Mouse (Mus musculus): ENCODE measurements at regions not wholly inside any gene's neighbourhood (a gene's known extent, or its start where the extent isn't known, plus 50 kb on each side); places are given as distances from the start of the nearest gene placed in this dataset.

DNA sequence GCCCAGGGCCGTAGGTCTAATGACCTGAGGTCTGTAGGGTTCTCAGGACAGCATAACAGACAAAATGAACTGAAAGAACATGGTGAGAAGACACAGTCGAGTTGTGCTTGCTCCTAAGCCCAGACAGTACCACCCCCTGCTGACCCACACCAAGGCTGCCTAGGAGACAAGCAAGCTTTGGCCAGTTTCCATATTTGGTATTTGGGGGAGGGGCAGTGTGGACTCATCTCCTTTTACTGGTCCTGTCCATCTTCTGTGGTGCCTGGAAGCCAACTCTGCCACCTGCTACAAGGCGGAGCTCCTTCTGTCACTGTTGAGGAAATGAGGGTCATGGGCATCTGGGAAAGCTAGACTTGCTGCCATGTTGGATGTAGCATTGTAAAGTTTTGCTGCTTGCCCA, 68.9 kb downstream of the Tex29 start:
- DNase-seq = no peak

DNA sequence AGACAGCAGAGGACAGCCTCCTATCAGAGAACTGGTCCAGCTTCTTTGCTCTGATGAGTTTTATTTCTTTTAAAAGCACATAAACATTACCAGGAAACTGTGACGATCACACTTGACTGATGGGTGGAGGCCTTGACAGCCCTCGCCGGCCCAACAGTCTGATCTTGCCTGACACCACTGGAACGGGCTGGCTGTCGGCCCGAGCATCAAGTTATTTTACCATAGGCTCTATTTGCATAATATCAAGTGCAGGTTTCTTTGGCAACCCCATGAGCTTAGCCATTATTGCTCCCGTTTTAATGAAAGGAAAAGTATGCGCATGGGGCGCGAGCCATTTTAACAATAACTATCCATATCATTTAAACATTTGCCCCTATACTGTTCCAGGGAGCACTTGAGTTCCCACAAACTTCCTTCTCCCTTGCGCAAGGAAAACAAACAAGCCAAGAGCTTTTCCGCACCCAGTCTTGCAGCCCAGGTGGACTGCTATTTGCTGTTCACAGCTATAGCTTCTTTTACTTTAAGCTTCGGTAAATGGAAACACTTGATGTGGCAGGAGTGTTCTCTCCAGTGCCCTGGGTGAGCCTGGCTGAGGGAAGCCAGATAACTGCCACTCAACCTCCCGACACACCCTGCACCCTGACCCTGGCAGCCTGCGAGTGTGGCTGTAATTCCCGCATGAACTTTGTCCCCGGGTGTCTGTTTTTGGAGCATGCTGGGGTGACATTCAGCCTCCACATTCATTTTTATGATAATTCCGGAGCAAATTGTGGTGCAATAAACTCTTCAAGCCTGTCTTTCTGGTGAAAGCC, 71.6 kb downstream of the Tex29 start:
- DNase-seq = no peak

DNA sequence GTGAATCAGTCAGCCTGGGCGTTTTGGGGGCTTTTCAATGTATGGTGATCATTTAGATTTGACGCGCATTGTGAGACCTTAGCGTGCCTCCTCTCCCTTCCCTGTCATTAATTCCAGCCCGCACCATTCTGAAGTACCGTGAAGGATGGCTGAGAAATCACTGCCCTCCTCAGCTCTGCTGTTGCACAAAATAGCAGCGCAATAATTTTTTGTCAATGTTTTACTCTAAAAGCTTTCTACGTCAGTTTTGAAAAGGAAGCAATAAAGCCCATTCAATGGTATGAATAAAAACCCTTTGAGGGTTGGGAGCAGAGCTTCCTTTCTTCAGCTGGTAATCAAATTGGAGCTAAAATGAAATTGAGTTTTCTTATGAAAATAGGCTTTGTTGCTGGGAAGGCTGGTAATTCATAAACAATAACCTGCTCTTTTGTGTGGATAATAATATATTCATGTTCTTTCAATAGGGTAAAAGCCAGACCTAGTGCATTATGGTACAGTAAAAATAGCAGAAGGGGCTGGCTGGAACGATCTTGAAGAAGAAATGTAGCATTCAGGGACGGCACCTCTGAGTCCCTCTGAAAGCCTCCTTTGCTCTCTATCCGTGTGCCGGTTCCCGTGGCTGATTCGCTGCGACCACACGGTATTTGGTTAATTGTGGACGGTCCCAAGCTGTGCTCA, 72.3 kb downstream of the Tex29 start:
- DNase-seq = no peak

DNA sequence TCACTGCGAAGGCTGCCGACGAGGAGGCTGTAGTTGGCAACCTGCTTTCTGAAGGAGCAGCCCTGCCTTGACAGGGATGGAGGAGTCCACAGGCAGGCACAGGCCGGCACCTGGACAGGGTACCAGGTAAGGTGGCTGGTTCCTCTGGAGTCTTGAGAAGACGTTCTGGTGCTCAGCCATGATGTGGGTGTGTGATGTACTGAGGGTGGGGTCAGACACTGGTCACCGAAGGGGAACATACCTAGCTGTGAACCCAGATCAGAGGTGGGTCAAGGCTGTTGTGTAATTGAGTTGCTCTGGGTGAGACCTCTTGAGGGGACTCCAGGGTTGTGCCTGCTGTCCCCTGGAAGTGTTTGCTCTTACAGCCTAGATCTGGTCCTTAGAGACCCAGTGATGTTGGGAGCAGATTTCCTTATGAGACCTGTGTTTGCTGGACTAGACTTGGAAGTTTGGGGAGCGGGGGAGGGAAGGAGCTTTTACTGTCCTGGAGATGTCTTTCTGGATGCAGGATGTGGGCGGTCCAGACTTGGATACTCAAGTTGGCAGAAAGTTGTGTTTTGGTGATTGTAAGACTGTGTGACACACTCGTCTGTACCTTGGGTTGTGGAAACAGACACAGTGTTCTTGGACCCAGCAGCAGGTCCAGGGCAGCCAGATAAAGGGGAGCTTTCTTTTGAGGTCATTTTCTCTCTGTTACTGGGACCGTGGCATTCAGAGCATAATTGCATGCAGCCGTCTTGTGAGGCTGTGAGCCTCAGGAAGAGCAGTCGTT, 73.0 kb downstream of the Tex29 start:
- DNase-seq = no peak

DNA sequence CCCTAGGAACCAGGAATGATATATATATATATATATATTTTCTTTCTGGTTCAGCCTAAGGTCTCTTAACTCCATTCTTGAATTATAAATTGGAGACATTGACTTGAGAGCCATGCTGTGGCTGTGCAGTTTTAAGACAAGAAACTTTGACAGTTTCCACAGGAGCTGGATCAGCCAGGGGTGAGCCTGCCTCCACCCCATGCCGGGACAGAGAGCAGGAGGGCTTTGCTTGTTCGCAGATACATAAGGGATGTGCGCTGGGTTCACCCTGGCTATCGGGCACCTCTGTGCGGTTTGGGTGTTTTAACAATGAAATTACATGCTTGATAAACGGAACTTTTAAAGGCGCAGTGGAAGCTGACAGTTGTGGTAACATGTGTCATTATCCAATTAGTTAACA, 73.9 kb downstream of the Tex29 start:
- DNase-seq = no peak

GRCm38 (mm10) chr8:11914681-11915474, 74.6 kb downstream of the Tex29 start:
- no peak for DNase-seq

DNA sequence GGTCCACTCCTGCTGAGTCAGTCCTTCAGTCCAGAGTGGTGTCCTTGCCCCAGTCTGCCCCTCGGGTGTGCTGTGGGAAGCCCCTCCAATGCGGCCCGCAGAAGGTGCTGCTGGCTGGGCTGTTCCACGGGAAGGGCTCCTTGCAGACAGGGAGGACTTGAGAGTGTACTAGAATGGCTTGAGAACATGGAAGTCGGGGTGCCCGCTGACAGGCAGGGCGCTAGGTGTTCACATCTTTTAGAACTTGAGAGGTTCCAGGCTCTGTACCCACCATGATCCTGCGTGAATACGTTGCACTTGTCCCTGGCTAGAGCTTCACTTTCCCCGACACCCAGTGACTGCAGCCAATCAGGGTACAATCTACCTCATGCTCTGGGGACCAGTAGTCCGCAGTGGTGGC, 75.4 kb downstream of the Tex29 start:
- no peak for DNase-seq

DNA sequence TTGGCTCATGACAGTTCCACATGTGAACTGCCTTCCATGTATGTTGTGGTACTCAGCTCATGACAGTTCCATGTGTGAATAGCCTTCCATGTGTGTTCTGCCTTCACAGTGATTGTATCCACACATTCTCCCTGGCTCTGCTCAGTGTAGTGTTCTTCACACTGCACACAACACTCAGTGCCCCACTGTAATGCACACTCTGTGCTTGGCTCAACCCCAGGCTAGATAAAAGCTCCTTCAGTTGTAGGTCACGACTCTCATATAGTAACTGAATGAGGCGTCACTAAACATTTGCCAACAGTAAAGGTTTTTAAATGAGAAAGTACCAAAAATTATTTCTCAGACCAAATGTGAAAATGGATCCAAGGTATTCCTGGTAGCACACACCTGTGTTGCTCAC, 79.6 kb downstream of the Tex29 start:
- DNase-seq = no peak

- DNase-seq = no peak
These were observed 82.8 kb downstream of the Tex29 start for GRCm38 (mm10) chr8:11923115-11923514.

DNA sequence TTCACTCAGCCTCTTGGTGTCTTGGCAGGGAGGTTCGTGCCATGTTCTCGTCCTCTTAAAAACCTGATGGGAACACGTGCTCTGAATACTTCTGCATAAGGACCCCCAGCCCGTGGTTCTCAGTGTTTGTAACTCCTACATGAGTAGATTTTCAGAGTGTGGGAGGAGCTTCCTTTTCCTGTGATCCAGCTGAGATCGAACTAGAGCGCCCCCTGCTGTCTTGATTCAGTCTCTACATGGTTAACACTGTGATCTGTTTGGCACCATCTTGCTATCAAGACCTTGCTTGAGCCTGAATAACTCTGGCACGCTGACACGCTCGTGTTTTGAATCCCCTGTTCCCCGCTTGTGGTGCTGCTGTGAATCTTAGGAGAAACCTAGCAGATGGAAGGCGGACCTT, 83.9 kb downstream of the Tex29 start:
- DNase-seq = peak; percentile 20

DNA sequence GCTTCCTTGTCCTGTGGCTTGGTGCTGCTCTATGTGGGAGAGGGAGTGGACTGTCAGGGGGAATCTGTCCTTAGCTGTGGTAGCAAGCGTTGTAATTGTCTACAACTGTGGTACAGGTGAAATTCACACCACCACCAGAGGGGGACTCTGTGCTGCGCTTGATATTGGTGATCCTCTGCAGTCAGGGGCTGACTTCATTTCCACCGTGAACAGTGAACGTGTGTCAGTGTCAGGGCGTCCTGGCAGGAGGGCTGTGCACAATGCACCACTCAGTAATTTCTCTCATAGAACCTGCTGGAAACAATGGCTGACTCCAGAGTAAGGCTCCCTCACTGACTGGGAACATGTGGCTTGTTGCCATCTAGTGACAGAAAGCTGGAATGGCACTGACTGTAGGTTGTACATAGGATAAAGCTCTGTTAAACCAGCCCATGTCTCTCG, 102.6 kb downstream of the Tex29 start:
- DNase-seq = peak; percentile 14

GRCm38 (mm10) chr8:11947766-11948165, 107.5 kb downstream of the Tex29 start:
- DNase-seq = no peak

- no peak for DNase-seq
These were observed 116.0 kb downstream of the Tex29 start for GRCm38 (mm10) chr8:11956268-11956667.

DNA sequence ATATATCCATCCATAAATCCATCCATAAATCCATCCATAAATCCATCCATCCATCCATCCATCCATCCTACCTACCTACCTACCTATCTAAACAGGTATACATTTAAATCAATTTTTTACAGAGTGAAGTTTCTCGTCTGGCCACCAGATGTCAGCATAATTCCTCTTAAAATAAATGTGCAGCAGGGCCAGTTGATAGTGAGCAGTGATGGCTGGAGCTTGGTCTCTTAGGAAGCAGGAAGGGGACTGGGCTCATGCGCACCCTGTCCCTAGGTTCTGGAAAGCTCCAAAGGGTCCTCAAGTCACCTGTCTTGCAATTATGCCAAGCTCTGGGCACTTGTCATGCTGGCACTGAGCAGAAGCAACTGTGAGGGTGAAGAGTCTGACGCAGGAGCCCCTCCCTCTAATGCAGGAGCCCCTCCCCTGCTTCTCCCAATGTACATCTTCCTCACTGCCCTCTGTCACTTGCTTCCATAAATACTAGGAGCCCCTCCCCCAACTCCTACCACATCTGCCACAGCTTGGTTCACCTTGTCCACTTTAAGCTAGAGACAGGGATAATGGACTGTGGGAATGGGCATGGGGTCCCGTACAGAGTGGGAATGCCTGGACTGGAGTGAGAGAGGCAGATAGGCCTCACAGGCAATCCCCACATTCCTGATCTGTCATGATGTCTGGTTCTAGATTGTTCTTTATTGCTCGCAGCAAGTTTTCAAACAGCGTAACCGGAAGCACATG, 116.9 kb downstream of the Tex29 start:
- no peak for DNase-seq

- no peak for DNase-seq
These were observed 117.9 kb downstream of the Tex29 start for GRCm38 (mm10) chr8:11958176-11958575.

DNA sequence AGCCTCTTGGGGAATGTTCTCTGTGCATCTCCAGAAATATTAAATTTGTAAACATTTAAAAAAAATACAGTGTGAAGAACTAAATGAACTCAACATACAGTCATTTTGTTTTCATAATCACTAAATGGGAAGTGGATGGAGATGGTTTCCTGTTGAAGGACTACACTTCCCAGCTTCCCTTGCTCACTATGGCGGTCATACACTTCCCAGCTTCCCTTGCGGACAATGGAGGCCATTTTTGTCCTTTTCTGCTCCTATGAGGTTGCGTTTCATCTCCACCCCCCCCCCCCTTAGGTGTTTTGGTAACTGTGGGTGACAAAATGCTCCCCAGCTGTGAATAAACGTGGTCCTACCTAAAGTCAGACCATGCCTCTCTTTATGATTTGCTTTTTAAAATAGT, 119.2 kb downstream of the Tex29 start:
- no peak for DNase-seq

GRCm38 (mm10) chr8:11963575-11963974, 123.3 kb downstream of the Tex29 start:
- no peak for DNase-seq

GRCm38 (mm10) chr8:11967670-11968069, 127.4 kb downstream of the Tex29 start:
- DNase-seq = no peak

DNA sequence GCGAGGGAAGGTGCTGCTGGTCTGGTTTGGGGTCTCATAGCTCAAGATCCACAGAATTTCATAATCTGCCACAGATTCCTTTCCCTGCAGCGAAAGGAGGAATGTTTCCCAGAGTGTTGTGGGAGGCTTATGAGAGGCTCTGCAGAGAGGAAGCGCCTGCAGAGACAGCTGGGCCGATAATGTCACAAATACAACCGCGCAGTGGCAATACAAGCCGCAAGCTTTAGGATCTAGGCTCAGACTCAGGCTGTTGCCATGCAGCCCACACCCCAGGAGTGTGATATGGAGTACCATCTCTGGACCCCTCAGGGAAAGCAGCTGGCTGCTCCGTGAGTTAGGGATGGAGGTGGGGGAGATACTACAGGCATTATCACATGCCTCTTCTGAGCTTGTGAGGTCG, 130.2 kb downstream of the Tex29 start:
- no peak for DNase-seq

GRCm38 (mm10) chr8:11973436-11973835, 133.2 kb downstream of the Tex29 start:
- DNase-seq = no peak

DNA sequence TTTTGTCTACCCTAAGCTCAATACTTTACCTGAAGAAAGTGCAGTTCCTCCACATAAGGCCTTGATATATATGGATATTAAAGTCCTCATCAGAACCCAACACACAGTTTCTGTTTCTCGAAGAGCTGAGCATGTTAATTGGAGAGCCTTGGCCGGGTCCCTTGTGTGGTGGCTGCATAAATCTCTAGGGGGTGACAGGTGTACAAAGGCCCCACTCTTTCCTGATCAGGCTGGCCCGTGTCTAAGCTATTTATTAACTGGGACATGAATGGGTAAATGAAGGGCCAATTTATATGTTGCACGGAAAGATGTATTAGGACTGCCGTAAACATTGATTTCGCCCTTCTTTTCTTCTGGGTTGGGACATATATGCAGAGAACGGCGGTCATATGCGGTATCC, 136.8 kb downstream of the Tex29 start:
- no peak for DNase-seq

DNA sequence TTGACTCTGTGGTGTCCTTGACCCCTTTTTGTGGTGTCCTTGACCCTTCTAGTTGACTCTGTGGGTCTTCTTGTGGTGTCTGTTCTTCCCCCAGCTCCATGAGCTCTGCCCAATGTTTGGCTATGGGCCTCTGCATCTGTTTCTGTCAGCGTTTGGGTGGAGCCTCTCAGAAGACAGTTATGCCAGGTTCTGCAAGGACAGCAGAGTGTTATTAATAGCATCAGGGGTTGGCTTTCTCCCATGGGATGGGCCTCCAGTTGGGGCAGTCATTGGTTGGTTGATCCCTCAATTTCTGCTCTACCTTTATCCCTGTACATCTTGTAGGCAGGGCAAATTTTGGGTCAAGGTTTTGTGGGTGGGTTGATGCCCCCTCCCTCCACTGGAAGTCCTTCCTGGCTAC, 138.8 kb downstream of the Tex29 start:
- DNase-seq = no peak

All from kidney, adult 11 months (tissue).